Comparison of ENCODE assay signal across 7 mouse cellular contexts in genomic region chr2:119019131-119019530, GRCm38 (mm10). TPM values are rescaled to one million over a fixed set of nuclear protein-coding genes. Genes with fewer than 3 reads are reported as not detected.
DNase-seq lines count a peak whose midpoint lies in the region; ATAC-seq and TF ChIP-seq lines count a peak whose summit lies in the region.

No protein-coding gene starts in this region.

- no peaks in the 10 kb centered on the region for H3K9me3 ChIP-seq in lung, embryonic 16.5 days (ENCODE audit: control insufficient read depth, low read length)
- no peaks in the 10 kb centered on the region for H3K9me3 ChIP-seq in intestine, embryonic 15.5 days

- H3K4me3 ChIP-seq in lung, embryonic 16.5 days (ENCODE audit: low read length) = no peak overlapping the region
- no peak overlapping the region for H3K4me3 ChIP-seq in embryonic fibroblast, embryonic 13.5 days (ENCODE audit: insufficient read depth, low read length)
- no peak overlapping the region for H3K4me3 ChIP-seq in intestine, embryonic 15.5 days (replicated peaks)

- no peak overlapping the region; the same call in 1 of the 2 replicates for H3K27ac ChIP-seq in lung, embryonic 16.5 days (ENCODE audit: low read length)
- H3K27ac ChIP-seq in embryonic fibroblast, embryonic 13.5 days (ENCODE audit: insufficient read depth, low read length) = peak overlapping the region; percentile 8; the same call in 1 of the 2 replicates
- peak overlapping the region; percentile 70 for H3K27ac ChIP-seq in intestine, embryonic 15.5 days

- no peak overlapping the region for H3K9ac ChIP-seq in lung, embryonic 16.5 days (ENCODE audit: low read length)
- H3K9ac ChIP-seq in intestine, embryonic 15.5 days = no peak overlapping the region

- peak; percentile 44; the same call in 1 of the 2 replicates for ATAC-seq in lung, embryonic 16.5 days (ENCODE audit: low read depth)
- no peak for ATAC-seq in intestine, embryonic 15.5 days

- 0 out of 2 replicates have a peak, but pooled peaks have one; percentile 9 for TF ChIP-seq CTCF in embryonic fibroblast, embryonic 13.5 days (IDR thresholded peaks at IDR 0.05; ENCODE audit: borderline replicate concordance, insufficient read depth, low read length)

- 14% methylated on average over 5 of the region's 5 CpGs for WGBS in lung, embryonic 16.5 days
- WGBS in intestine, embryonic 15.5 days = 27% methylated on average over 5 of the region's 5 CpGs

- H3K27me3 ChIP-seq in lung, embryonic 16.5 days (ENCODE audit: control insufficient read depth, insufficient read depth, low read depth, low read length) = no peaks in the 10 kb centered on the region
- no peaks in the 10 kb centered on the region for H3K27me3 ChIP-seq in intestine, embryonic 15.5 days (replicated peaks)

- DNase-seq in lung, postnatal 14 days = no peak
- DNase-seq in retina, embryonic 14.5 days (ENCODE audit: low spot score) = peak; percentile 60
- DNase-seq in natural killer cell, adult 2 months (ENCODE audit: low spot score in 2 of 2) = no peak
- no peak for DNase-seq in layer of hippocampus, postnatal 25 days (ENCODE audit: extremely low spot score in 1 of 2, low spot score in 1 of 2)

- H3K4me1 ChIP-seq in lung, embryonic 16.5 days (replicated peaks; ENCODE audit: control insufficient read depth, insufficient read depth, low read length) = peaks cover 12% of the 10 kb centered on the region
- peaks cover 2% of the 10 kb centered on the region; the same call in 1 of the 2 replicates for H3K4me1 ChIP-seq in embryonic fibroblast, embryonic 13.5 days (ENCODE audit: control insufficient read depth, insufficient read depth, low read length)
- H3K4me1 ChIP-seq in intestine, embryonic 15.5 days (replicated peaks) = peaks cover 8% of the 10 kb centered on the region; the same call in 1 of the 2 replicates

- H3K36me3 ChIP-seq in lung, embryonic 16.5 days (ENCODE audit: control insufficient read depth, insufficient read depth, low read length) = peaks cover 19% of the 10 kb centered on the region
- peaks cover 19% of the 10 kb centered on the region; the same call in 1 of the 2 replicates for H3K36me3 ChIP-seq in intestine, embryonic 15.5 days

- no peak for TF ChIP-seq POLR2A in embryonic fibroblast, embryonic 13.5 days (IDR thresholded peaks at IDR 0.05; ENCODE audit: low read depth, low read length)

- H3K4me2 ChIP-seq in lung, embryonic 16.5 days (ENCODE audit: low read depth, low read length) = peak overlapping the region; percentile 21; the same call in 1 of the 2 replicates
- peak overlapping the region; percentile 37 for H3K4me2 ChIP-seq in intestine, embryonic 15.5 days (replicated peaks)

RNA-seq across cellular contexts. Expression of gene Ccdc32, which starts 10.1 kb away (rescaled TPM):
- polyA plus RNA-seq in lung, embryonic 16.5 days (2015; fragmentation: Nextera tagmentation; extraction: Ambion mirVana) = 23.8 and 25.1 TPM in 2 replicates
- 12.1 and 12.7 TPM in 2 replicates for polyA plus RNA-seq in embryonic fibroblast, embryonic 13.5 days (2011; ENCODE audit: insufficient read length, low read depth, missing spikeins)
- 30.4 and 30.6 TPM in 2 replicates for polyA plus RNA-seq in intestine, embryonic 15.5 days (2015; fragmentation: Nextera tagmentation; extraction: Ambion mirVana)
- 10 to 100 TPM; 49.7 to 57.8 TPM for total RNA-seq in layer of hippocampus, postnatal 25 days (2021)

RNA-seq across cellular contexts. Expression of gene Rpusd2, which starts 15.5 kb away (rescaled TPM):
- 3.3 and 3.5 TPM in 2 replicates for polyA plus RNA-seq in lung, embryonic 16.5 days (2015; fragmentation: Nextera tagmentation; extraction: Ambion mirVana)
- 3.9 and 4.2 TPM in 2 replicates for polyA plus RNA-seq in embryonic fibroblast, embryonic 13.5 days (2011; ENCODE audit: insufficient read length, low read depth, missing spikeins)
- 4.8 and 4.9 TPM in 2 replicates for polyA plus RNA-seq in intestine, embryonic 15.5 days (2015; fragmentation: Nextera tagmentation; extraction: Ambion mirVana)
- 1 to 10 TPM; 6.8 to 7.2 TPM for total RNA-seq in layer of hippocampus, postnatal 25 days (2021)

RNA-seq across cellular contexts. Expression of gene Knl1, which starts 27.8 kb away (rescaled TPM):
- 62.8 and 64.4 TPM in 2 replicates for polyA plus RNA-seq in lung, embryonic 16.5 days (2015; fragmentation: Nextera tagmentation; extraction: Ambion mirVana)
- polyA plus RNA-seq in embryonic fibroblast, embryonic 13.5 days (2011; ENCODE audit: insufficient read length, low read depth, missing spikeins) = 26.6 and 33.0 TPM in 2 replicates
- 41.9 and 53.7 TPM in 2 replicates for polyA plus RNA-seq in intestine, embryonic 15.5 days (2015; fragmentation: Nextera tagmentation; extraction: Ambion mirVana)
- total RNA-seq in layer of hippocampus, postnatal 25 days (2021) = under 1 TPM; 0.49 to 0.52 TPM
